Mouse (Mus musculus) midbrain, embryonic 14.5 days (tissue): Measurements from ENCODE around the gene Tlk1. TPM values are rescaled to one million over a fixed set of nuclear protein-coding genes. Genes with fewer than 3 reads are reported as not detected.

Experiments
- ATAC-seq: fragments of 200-750 bp; cut with Nextera tagmentation; 2 replicates; pipeline ENCODE4 v1.8.0; 2017; ENCODE audit warnings: moderate number of reproducible peaks, moderate library complexity; ENCODE audit not compliant: low FRiP score, low TSS enrichment
- DNase-seq: peaks from one replicate; pipeline ENCODE4 v3.0.0-alpha.2; 2015
- H3K27ac ChIP-seq: fragments of 300-500 bp; sonication (generic); replicated peaks from 2 replicates; pipeline ENCODE4 v1.5.1; 2014; ENCODE audit warnings: mild to moderate bottlenecking, low read depth, low read length, moderate library complexity
- H3K27me3 ChIP-seq: fragments of 300-500 bp; sonication (generic); 2 replicates; pipeline ENCODE4 v1.6.1; 2014; ENCODE audit warnings: low read length, control low read depth, mixed read lengths; ENCODE audit not compliant: control insufficient read depth, insufficient read depth
- H3K36me3 ChIP-seq: fragments of 300-500 bp; sonication (generic); 2 replicates; pipeline ENCODE4 v1.6.1; 2014; ENCODE audit warnings: low read length, control low read depth; ENCODE audit not compliant: control insufficient read depth, insufficient read depth
- H3K4me1 ChIP-seq: fragments of 300-500 bp; sonication (generic); 2 replicates; pipeline ENCODE4 v1.6.1; 2014; ENCODE audit warnings: mild to moderate bottlenecking, antibody characterized with exemption, low read length, control low read depth; ENCODE audit not compliant: control insufficient read depth, insufficient read depth
- H3K4me2 ChIP-seq: fragments of 300-500 bp; sonication (generic); 2 replicates; pipeline ENCODE4 v1.6.1; 2014; ENCODE audit warnings: mild to moderate bottlenecking, low read length, moderate library complexity
- H3K4me3 ChIP-seq: fragments of 300-500 bp; sonication (generic); replicated peaks from 2 replicates; pipeline ENCODE4 v1.5.1; 2014; ENCODE audit warnings: low read depth, low read length
- H3K9ac ChIP-seq: fragments of 300-500 bp; sonication (generic); replicated peaks from 2 replicates; pipeline ENCODE4 v1.6.1; 2014; ENCODE audit warnings: mild to moderate bottlenecking, low read length, moderate library complexity
- H3K9me3 ChIP-seq: fragments of 300-500 bp; sonication (generic); 2 replicates; pipeline ENCODE4 v1.6.1; 2016; ENCODE audit warnings: low read length, control low read depth, mixed read lengths; ENCODE audit not compliant: control insufficient read depth
- WGBS: fragments of 180-500 bp; shearing (Covaris S2); extraction: QIAGEN DNeasy Blood & Tissue Kit; methylation state at CpG from one replicate; pipeline ENCODE4 v1.1.7; 2014; 5-methylcytosine and 5-hydroxymethylcytosine counted together
- polyA plus RNA-seq: library from polyadenylated mRNA; unstranded; fragments of >200 nt; fragmentation: Nextera tagmentation; extraction: Ambion mirVana; gene quantifications from 2 replicates; pipeline ENCODE4 v1.2.1, GENCODE M21; 2014

Tlk1 gene
- polyA plus RNA-seq, 1 experiment from 2014 or later = 27.5 TPM

DNA sequence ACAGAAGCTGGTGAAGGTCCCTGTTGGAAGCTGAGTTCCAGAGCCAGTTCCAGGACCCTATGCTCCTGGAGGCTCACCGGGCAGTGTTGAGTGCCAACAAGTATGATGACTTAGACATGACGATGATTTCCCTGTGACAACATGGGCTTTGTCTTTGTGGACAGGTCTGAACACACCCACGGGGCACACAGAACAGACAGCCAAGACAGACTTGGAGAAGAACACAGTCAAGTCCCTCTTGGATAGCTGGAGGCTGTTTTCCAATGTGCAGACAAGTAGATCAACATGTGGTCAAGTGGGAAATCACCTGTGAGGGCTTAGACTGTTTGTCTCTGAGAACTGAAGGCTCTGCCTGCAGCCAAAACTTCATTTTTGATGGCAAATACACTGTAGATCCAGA, 31.4 kb upstream of the Tlk1 start:
- Histone ChIP-seq H3K4me3 (no peak overlapping the region), H3K9ac (no peak overlapping the region), H3K36me3 (no peaks in the 10 kb centered on the region), H3K27ac (no peak overlapping the region), H3K9me3 (no peaks in the 10 kb centered on the region), H3K27me3 (no peaks in the 10 kb centered on the region), H3K4me1 (no peaks in the 10 kb centered on the region), H3K4me2 (no peak overlapping the region)
- no peak for ATAC-seq
- WGBS = 89% methylated on average over 3 of the region's 3 CpGs
- no peak for DNase-seq

DNA sequence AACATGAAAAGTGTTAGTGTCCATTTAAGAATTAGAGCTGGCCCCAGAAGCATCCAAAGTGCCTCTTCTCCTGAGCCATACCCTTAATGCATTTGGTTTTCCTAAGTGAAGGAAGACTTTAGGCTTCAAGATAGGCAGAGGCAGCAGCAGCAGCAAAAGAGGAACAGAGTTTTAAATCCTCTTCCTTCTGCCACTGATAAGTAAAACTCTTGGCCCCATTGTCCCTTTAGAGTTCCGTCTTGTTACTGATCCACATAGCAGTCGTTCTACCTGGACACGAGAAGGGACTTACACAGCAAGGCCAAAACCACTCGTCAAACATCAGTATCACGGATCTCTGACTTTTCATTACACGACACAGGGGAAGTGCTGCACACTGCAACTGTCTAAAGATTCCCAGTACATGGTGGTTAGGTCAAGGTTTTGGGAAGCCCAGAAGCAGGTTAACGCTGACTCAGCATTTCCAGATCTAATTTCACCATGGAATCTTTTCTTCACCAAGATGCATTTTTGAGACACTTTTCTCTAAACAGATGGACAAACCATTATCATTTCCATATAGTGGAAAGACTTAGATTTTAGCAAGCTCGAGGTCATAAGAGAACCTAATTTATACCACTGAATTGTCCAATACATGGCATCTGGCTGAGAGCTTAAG, 28.8 kb upstream of the Tlk1 start:
- no peaks in the 10 kb centered on the region for H3K36me3 ChIP-seq
- WGBS = 91% methylated on average over 8 of the region's 8 CpGs
- ATAC-seq (no peak), DNase-seq (no peak)
- H3K9ac ChIP-seq = no peak overlapping the region
- H3K9me3 ChIP-seq = no peaks in the 10 kb centered on the region
- no peak overlapping the region for H3K27ac ChIP-seq
- no peaks in the 10 kb centered on the region for H3K27me3 ChIP-seq
- no peak overlapping the region for H3K4me2 ChIP-seq
- H3K4me3 ChIP-seq = no peak overlapping the region
- H3K4me1 ChIP-seq = no peaks in the 10 kb centered on the region

DNA sequence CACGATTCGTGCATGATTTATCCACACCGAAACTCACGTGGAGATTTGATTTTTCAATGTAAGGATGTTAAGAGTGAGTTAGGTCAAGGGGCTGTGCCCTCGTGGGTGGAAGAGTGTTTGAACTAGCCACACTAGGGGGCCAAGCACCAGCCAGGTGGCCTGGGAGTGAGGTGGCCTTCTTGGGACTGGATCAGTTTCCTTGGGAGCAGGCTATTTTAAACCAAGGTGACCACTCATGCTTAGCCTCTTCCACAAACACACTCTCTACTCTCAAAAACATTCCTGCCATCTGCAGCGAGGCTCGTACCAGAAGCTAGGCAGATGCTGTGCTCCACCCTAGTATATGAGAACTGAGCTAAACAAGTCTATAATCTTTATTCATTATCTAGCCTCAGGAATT, 27.8 kb upstream of the Tlk1 start:
- Histone ChIP-seq H3K27me3 (no peaks in the 10 kb centered on the region), H3K9me3 (no peaks in the 10 kb centered on the region), H3K4me1 (no peaks in the 10 kb centered on the region), H3K27ac (no peak overlapping the region), H3K4me2 (no peak overlapping the region), H3K36me3 (no peaks in the 10 kb centered on the region), H3K4me3 (no peak overlapping the region), H3K9ac (no peak overlapping the region)
- ATAC-seq (no peak), DNase-seq (no peak)
- WGBS = 61% methylated on average over 7 of the region's 7 CpGs

DNA sequence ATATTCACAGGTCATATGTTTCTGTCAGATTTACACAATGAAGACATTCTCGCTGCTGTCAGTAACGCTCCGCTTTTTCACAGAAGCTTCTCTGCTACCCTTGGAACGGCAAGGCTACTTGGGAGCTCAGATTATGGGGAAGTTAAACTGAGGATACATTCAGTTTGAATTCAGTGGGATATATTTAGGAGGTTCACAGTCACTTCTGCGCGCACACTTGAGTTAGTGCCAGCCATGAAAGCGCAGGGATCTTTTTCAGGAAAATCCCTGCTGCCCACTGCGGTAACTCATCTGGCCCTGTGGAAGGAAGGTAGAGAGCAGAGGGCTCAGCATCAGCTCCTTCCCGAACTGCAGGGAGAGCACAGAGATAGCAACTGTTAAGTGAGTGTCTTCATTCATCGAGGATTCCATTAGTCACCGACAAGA, 27.3 kb upstream of the Tlk1 start:
- WGBS = 34% methylated on average over 11 of the region's 11 CpGs
- Histone ChIP-seq H3K9me3 (no peaks in the 10 kb centered on the region), H3K27ac (no peak overlapping the region), H3K27me3 (no peaks in the 10 kb centered on the region), H3K4me3 (no peak overlapping the region), H3K4me2 (peak overlapping the region; percentile 20), H3K36me3 (no peaks in the 10 kb centered on the region), H3K9ac (no peak overlapping the region), H3K4me1 (no peaks in the 10 kb centered on the region)
- ATAC-seq = no peak
- peak; percentile 30 for DNase-seq

DNA sequence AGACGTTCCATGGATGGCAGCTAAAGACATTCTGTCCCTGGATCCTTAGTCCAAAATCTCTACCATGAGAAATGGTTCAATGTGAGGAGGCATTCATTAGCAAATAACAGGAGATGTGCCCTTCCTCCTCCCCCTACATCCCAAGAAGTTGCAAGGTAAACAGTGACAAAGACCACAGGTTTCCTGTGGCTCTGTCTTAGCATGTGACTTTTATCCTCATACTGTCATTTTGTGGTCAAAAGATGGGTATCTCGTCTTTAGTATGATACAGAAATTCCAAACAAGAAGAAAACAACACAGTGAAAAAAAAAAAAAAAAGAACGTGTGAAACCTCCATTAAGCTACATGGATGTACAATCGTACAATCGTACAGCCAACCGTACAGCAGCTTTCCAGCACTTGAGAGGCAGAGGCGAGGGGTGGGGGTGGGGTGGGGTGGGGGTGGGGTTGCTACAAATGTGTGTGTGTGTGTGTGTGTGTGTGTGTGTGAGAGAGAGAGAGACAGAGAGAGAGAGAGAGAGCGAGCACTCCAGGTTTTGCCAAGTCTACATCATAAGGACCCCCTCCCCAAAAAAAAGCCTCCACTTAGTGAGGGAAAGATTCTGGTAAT, 26.8 kb upstream of the Tlk1 start:
- H3K4me3 ChIP-seq = no peak overlapping the region
- no peak overlapping the region for H3K9ac ChIP-seq
- H3K9me3 ChIP-seq = no peaks in the 10 kb centered on the region
- no peaks in the 10 kb centered on the region for H3K4me1 ChIP-seq
- peak overlapping the region; percentile 20 for H3K4me2 ChIP-seq
- no peak overlapping the region for H3K27ac ChIP-seq
- no peaks in the 10 kb centered on the region for H3K27me3 ChIP-seq
- no peaks in the 10 kb centered on the region for H3K36me3 ChIP-seq
- 70% methylated on average over 8 of the region's 8 CpGs for WGBS
- no peak for DNase-seq
- no peak for ATAC-seq

DNA sequence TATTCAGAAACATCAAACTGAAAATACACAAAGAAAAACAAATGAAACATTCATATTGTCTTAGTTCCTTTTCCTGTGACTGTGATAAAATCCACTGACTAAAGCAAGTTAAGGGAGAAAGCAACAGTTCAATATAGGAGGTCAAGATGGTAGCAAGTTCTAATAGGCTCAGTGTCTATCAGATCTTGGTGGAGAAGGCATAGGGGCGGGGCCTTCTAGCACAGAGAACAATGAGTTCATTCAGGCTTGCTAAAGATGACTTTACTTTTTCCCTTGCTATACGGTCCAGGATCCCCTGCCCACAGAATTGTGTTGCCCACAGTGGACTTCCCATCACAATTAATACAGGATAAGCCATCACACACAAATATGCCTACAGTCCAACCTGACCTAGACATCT, 20.3 kb upstream of the Tlk1 start:
- Histone ChIP-seq H3K4me1 (no peaks in the 10 kb centered on the region), H3K4me3 (no peak overlapping the region), H3K4me2 (no peak overlapping the region), H3K36me3 (no peaks in the 10 kb centered on the region), H3K9me3 (no peaks in the 10 kb centered on the region), H3K27ac (no peak overlapping the region), H3K27me3 (no peaks in the 10 kb centered on the region), H3K9ac (no peak overlapping the region)
- DNase-seq = no peak
- ATAC-seq = no peak
- WGBS = 58% methylated on average over 2 of the region's 2 CpGs

DNA sequence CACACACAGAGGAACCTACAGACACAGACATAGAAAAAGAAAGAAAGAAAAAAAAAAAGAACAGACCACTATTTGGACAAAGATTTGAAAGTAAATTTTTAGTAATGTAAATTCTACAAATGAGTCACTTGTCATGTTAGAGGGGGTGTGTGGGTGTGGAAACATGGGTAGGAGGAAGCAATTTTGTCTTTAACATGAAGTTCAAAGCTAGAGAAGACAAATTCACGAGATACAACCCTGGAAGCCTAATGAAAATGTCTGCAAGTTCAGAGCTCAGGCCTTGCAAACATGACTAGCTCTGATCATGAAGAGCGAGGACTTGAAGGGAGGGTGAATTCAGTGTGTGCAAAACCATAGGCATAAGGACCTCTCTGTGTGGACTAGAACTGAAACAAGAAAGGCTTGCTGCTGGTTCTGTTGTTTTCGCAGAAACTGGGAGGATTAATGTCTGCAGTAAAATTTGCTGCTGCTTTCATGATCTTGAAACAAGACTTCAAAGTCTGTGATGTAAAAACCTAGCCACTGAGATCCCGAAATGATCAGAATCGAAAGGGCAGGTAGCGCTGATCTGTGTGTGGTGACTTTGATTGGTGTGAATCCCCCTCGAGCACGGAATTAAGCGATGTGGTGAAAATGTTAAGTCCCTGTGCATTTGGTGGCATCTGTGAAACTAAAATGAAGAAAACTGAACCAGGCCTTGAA, 19.3 kb upstream of the Tlk1 start:
- ATAC-seq (no peak), DNase-seq (no peak)
- no peaks in the 10 kb centered on the region for H3K9me3 ChIP-seq
- no peaks in the 10 kb centered on the region for H3K4me1 ChIP-seq
- H3K4me3 ChIP-seq = no peak overlapping the region
- H3K27me3 ChIP-seq = no peaks in the 10 kb centered on the region
- H3K4me2 ChIP-seq = no peak overlapping the region
- 90% methylated on average over 9 of the region's 9 CpGs for WGBS
- no peaks in the 10 kb centered on the region for H3K36me3 ChIP-seq
- H3K9ac ChIP-seq = no peak overlapping the region
- no peak overlapping the region for H3K27ac ChIP-seq

DNA sequence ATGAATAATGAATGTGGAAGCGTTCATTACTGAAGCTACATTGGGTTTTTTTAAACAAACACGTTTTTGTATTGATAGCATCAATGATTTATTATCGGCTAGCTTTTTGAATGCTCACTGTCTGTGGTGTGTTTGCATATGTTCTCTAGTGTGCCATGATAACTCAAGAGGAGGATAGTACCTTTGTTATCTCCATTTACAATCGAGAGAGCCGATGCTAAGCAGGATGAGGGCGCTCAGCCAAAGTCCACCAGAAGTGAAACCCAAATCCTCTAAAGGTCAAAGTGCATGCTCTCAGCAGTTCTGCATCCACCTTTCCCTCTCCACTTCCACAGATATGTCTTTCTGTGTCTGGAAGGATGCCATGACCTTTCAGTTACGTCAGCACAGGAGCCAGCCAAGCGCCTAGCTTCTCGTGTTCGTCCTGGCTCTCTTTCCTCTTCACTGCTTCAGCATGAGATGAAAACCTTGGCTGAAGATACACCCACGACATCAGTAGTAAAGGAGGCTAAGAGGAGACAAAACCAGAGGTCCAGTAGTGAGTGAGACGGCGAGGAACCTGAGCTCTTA, 16.6 kb upstream of the Tlk1 start:
- WGBS = 79% methylated on average over 13 of the region's 13 CpGs

More for the DNA sequence above, 16.6 kb upstream of the Tlk1 start:
- H3K4me1 ChIP-seq = no peaks in the 10 kb centered on the region
- no peak overlapping the region for H3K27ac ChIP-seq
- no peaks in the 10 kb centered on the region for H3K9me3 ChIP-seq
- no peak overlapping the region for H3K4me2 ChIP-seq
- DNase-seq (no peak), ATAC-seq (no peak)
- H3K4me3 ChIP-seq = no peak overlapping the region
- no peaks in the 10 kb centered on the region for H3K27me3 ChIP-seq
- H3K36me3 ChIP-seq = no peaks in the 10 kb centered on the region
- H3K9ac ChIP-seq = no peak overlapping the region
